26 mouse cellular contexts compared by ENCODE assay signal in the genomic region with DNA sequence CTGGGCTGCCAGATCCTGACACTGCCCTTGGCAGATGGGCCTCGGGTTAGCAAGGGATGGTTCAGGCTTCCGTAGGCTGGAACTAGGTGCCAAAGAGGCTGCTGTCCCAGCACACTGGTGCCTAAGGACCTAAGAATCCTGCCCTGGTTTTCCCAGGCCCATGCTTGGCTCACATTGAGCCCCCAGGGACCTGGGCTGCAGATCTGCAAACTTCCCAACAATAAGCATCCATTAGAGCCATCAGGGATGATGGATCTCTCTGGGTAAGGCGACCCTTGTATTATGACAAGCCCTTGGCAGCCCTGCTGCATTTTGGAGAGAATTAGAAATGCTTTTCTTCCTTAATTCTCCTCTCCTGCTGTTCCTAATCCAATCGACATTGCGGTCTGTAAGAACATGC.
DNase-seq lines count a peak whose midpoint lies in the region; ATAC-seq and TF ChIP-seq lines count a peak whose summit lies in the region.
"Had no signal": no experiment of that assay in that cellular context is flagged by ENCODE, and none has a peak within 500 bp of the region (broad histone marks: within the 10 kb centered on the region; RNA-seq: fewer than 3 reads in every experiment).

No protein-coding gene starts in this region.

- H3K9me3 ChIP-seq in hindbrain, embryonic 13.5 days, result no peaks in the 10 kb centered on the region
- no peaks in the 10 kb centered on the region for H3K9me3 ChIP-seq in hindbrain, embryonic 10.5 days
- no peaks in the 10 kb centered on the region for H3K9me3 ChIP-seq in stomach, embryonic 15.5 days
- H3K9me3 ChIP-seq in stomach, postnatal 0 days (ENCODE audit: control insufficient read depth, low read length), result no peaks in the 10 kb centered on the region
- no peaks in the 10 kb centered on the region for H3K9me3 ChIP-seq in hindbrain, embryonic 14.5 days (ENCODE audit: control insufficient read depth, low read length)
- H3K9me3 ChIP-seq: forebrain, embryonic 10.5 days; G1E; heart, embryonic 15.5 days; midbrain, embryonic 12.5 days had no signal

- peaks cover 53% of the 10 kb centered on the region for H3K4me1 ChIP-seq in hindbrain, embryonic 13.5 days (replicated peaks)
- peaks cover 50% of the 10 kb centered on the region for H3K4me1 ChIP-seq in hindbrain, embryonic 10.5 days (replicated peaks)
- H3K4me1 ChIP-seq in stomach, embryonic 15.5 days, result no peaks in the 10 kb centered on the region
- H3K4me1 ChIP-seq in stomach, postnatal 0 days (replicated peaks; ENCODE audit: control insufficient read depth, insufficient read depth), result no peaks in the 10 kb centered on the region
- H3K4me1 ChIP-seq in hindbrain, embryonic 14.5 days (replicated peaks; ENCODE audit: control insufficient read depth, insufficient read depth, low read length), result peaks cover 9% of the 10 kb centered on the region; the same call in 1 of the 2 replicates
- H3K4me1 ChIP-seq: heart, embryonic 15.5 days had no signal

- ATAC-seq in hindbrain, embryonic 13.5 days (ENCODE audit: low FRiP score), result 0 out of 2 replicates have a peak, but pooled peaks have one; percentile 13
- ATAC-seq in stomach, embryonic 15.5 days (ENCODE audit: insufficient read depth, low FRiP score, low read depth), result peak; percentile 15; the same call in 1 of the 2 replicates
- no peak for ATAC-seq in stomach, postnatal 0 days (ENCODE audit: low FRiP score, low TSS enrichment)
- peak; percentile 12; the same call in 1 of the 2 replicates for ATAC-seq in hindbrain, embryonic 14.5 days (ENCODE audit: low FRiP score)
- ATAC-seq: activated CD4-positive, CD25-positive, alpha-beta regulatory T cell, adult 4 months; lung, postnatal 0 days had no signal

- no peak for TF ChIP-seq EP300 in stomach, postnatal 0 days (optimal IDR thresholded peaks at IDR 0.05)

- TF ChIP-seq CTCF in stomach, postnatal 0 days (IDR thresholded peaks at IDR 0.05; ENCODE audit: low read depth), result no peak
- no peak for TF ChIP-seq CTCF in left cerebral cortex, adult 2 months (IDR thresholded peaks at IDR 0.05)

- H3K4me2 ChIP-seq in hindbrain, embryonic 13.5 days, result no peak overlapping the region
- no peak overlapping the region for H3K4me2 ChIP-seq in stomach, embryonic 15.5 days
- H3K4me2 ChIP-seq in stomach, postnatal 0 days (replicated peaks; ENCODE audit: low read depth), result no peak overlapping the region
- no peak overlapping the region for H3K4me2 ChIP-seq in hindbrain, embryonic 14.5 days (replicated peaks)
- H3K4me2 ChIP-seq: heart, embryonic 15.5 days; midbrain, embryonic 12.5 days had no signal

- H3K27me3 ChIP-seq in hindbrain, embryonic 13.5 days, result no peaks in the 10 kb centered on the region
- peaks cover 7% of the 10 kb centered on the region; the same call in 1 of the 2 replicates for H3K27me3 ChIP-seq in hindbrain, embryonic 10.5 days (ENCODE audit: insufficient read depth, poor library complexity, severe bottlenecking)
- no peaks in the 10 kb centered on the region for H3K27me3 ChIP-seq in stomach, embryonic 15.5 days (replicated peaks)
- no peaks in the 10 kb centered on the region for H3K27me3 ChIP-seq in stomach, postnatal 0 days (ENCODE audit: control insufficient read depth, insufficient read depth, low read length)
- H3K27me3 ChIP-seq in hindbrain, embryonic 14.5 days (ENCODE audit: control insufficient read depth, insufficient read depth, low read length), result no peaks in the 10 kb centered on the region
- H3K27me3 ChIP-seq: CH12.LX had no signal

- H3K9ac ChIP-seq in hindbrain, embryonic 13.5 days, result no peak overlapping the region
- H3K9ac ChIP-seq in stomach, embryonic 15.5 days, result no peak overlapping the region
- H3K9ac ChIP-seq in stomach, postnatal 0 days (ENCODE audit: low read length), result no peak overlapping the region
- H3K9ac ChIP-seq in hindbrain, embryonic 14.5 days, result no peak overlapping the region
- H3K9ac ChIP-seq: heart, embryonic 15.5 days; midbrain, embryonic 12.5 days had no signal

- intact Hi-C loops in left cerebral cortex, adult 2 months (cut with DNase I), result no loop called here

- WGBS in hindbrain, embryonic 13.5 days, result 67% methylated on average over 5 of the region's 5 CpGs
- WGBS in hindbrain, embryonic 10.5 days, result 83% methylated on average over 5 of the region's 5 CpGs
- WGBS in stomach, embryonic 15.5 days, result 59% methylated on average over 5 of the region's 5 CpGs
- 44% methylated on average over 5 of the region's 5 CpGs for WGBS in stomach, postnatal 0 days
- WGBS in hindbrain, embryonic 14.5 days, result 56% methylated on average over 5 of the region's 5 CpGs

- H3K36me3 ChIP-seq in hindbrain, embryonic 13.5 days, result no peaks in the 10 kb centered on the region
- no peaks in the 10 kb centered on the region for H3K36me3 ChIP-seq in hindbrain, embryonic 10.5 days
- no peaks in the 10 kb centered on the region for H3K36me3 ChIP-seq in stomach, embryonic 15.5 days
- no peaks in the 10 kb centered on the region for H3K36me3 ChIP-seq in stomach, postnatal 0 days (ENCODE audit: control insufficient read depth, insufficient read depth, low read length)
- no peaks in the 10 kb centered on the region for H3K36me3 ChIP-seq in hindbrain, embryonic 14.5 days (replicated peaks; ENCODE audit: control insufficient read depth, insufficient read depth)
- H3K36me3 ChIP-seq: forebrain, embryonic 10.5 days; G1E; heart, embryonic 15.5 days; midbrain, embryonic 12.5 days had no signal

- peak overlapping the region; percentile 52 for H3K27ac ChIP-seq in hindbrain, embryonic 13.5 days
- no peak overlapping the region for H3K27ac ChIP-seq in hindbrain, embryonic 10.5 days
- H3K27ac ChIP-seq in stomach, embryonic 15.5 days, result no peak overlapping the region
- no peak overlapping the region for H3K27ac ChIP-seq in stomach, postnatal 0 days (replicated peaks)
- H3K27ac ChIP-seq in hindbrain, embryonic 14.5 days, result 0 out of 2 replicates have a peak overlapping the region, but pooled peaks have one; percentile 38
- H3K27ac ChIP-seq in left cerebral cortex, adult 2 months, result no peak overlapping the region
- H3K27ac ChIP-seq: forebrain, embryonic 10.5 days; heart, embryonic 15.5 days; midbrain, embryonic 12.5 days had no signal

- DNase-seq in hindbrain, embryonic 10.5 days (ENCODE audit: low spot score), result no peak
- DNase-seq in stomach, postnatal 0 days (ENCODE audit: low spot score), result no peak
- no peak for DNase-seq in hindbrain, embryonic 14.5 days (ENCODE audit: low spot score)
- DNase-seq in left cerebral cortex, adult 18-20 months (ENCODE audit: low spot score in 2 of 2), result no peak
- no peak for DNase-seq in layer of hippocampus, postnatal 25 days (ENCODE audit: extremely low spot score in 1 of 2, low spot score in 1 of 2)
- no peak for DNase-seq in left cerebral cortex, adult 2 months (ENCODE audit: extremely low spot score in 1 of 2, low spot score in 2 of 2)
- DNase-seq: adrenal gland, postnatal 10 days; B cell, adult 2 months; cerebellum, adult 2 months; cerebellum, postnatal 25 days; heart, postnatal 36 days; kidney, adult 8-10 months; retina, postnatal 1 day; right cerebral cortex, postnatal 25 days; spleen, adult 18-20 months; thymus, adult 18-20 months; thymus, postnatal 36 days had no signal

- H3K4me3 ChIP-seq in hindbrain, embryonic 13.5 days, result no peak overlapping the region
- H3K4me3 ChIP-seq in hindbrain, embryonic 10.5 days, result no peak overlapping the region
- H3K4me3 ChIP-seq in stomach, embryonic 15.5 days (replicated peaks), result no peak overlapping the region
- no peak overlapping the region for H3K4me3 ChIP-seq in stomach, postnatal 0 days (ENCODE audit: low read depth, low read length)
- no peak overlapping the region for H3K4me3 ChIP-seq in hindbrain, embryonic 14.5 days (replicated peaks; ENCODE audit: low read length)
- H3K4me3 ChIP-seq in left cerebral cortex, adult 2 months, result no peak overlapping the region
- H3K4me3 ChIP-seq: forebrain, embryonic 10.5 days; heart, embryonic 15.5 days; midbrain, embryonic 12.5 days had no signal

Comparison
In these comparisons a context has a peak if more than half of its experiments do, and no peak if none do; other contexts are left out.
1. H3K27ac ChIP-seq: peak in hindbrain, embryonic 13.5 days (single experiment) and hindbrain, embryonic 14.5 days (single experiment); none in hindbrain, embryonic 10.5 days (single experiment), stomach, embryonic 15.5 days (single experiment), stomach, postnatal 0 days (single experiment) and left cerebral cortex, adult 2 months (single experiment).